Mouse (Mus musculus) kidney, adult 9 months (tissue): ENCODE results near the gene Slc41a3.

Source experiments
- DNase-seq: peaks from one replicate; pipeline ENCODE4 v3.0.0; 2022

Slc41a3 gene

GRCm38 (mm10) chr6:90600351-90600750 is 4.2 kb upstream of the Slc41a3 start:
- no peak for DNase-seq

GRCm38 (mm10) chr6:90601736-90602135 is 2.8 kb upstream of the Slc41a3 start:
- no peak for DNase-seq

- no peak for DNase-seq
Measured at GRCm38 (mm10) chr6:90602304-90602703, 2.2 kb upstream of the Slc41a3 start.

- DNase-seq = no peak
Measured at GRCm38 (mm10) chr6:90603126-90603525, 1.4 kb upstream of the Slc41a3 start.

- DNase-seq = no peak
Measured at GRCm38 (mm10) chr6:90604130-90604529, 395 bp upstream of the Slc41a3 start.

GRCm38 (mm10) chr6:90605298-90605665 is 757 bp downstream of the Slc41a3 start:
- DNase-seq = no peak

- peak; percentile 75 for DNase-seq
Measured at GRCm38 (mm10) chr6:90606538-90606937, 2.0 kb downstream of the Slc41a3 start.

GRCm38 (mm10) chr6:90607196-90607595 is 2.7 kb downstream of the Slc41a3 start:
- DNase-seq = peak; percentile 55

- no peak for DNase-seq
Measured at GRCm38 (mm10) chr6:90608186-90608585, 3.7 kb downstream of the Slc41a3 start.

- no peak for DNase-seq
Measured at GRCm38 (mm10) chr6:90610248-90610647, 5.7 kb downstream of the Slc41a3 start.

- no peak for DNase-seq
Measured at GRCm38 (mm10) chr6:90613277-90613676, 8.8 kb downstream of the Slc41a3 start.

- no peak for DNase-seq
Measured at GRCm38 (mm10) chr6:90615362-90615761, 10.8 kb downstream of the Slc41a3 start.

GRCm38 (mm10) chr6:90615991-90616390 is 11.5 kb downstream of the Slc41a3 start:
- DNase-seq = no peak

GRCm38 (mm10) chr6:90616481-90616880 is 12.0 kb downstream of the Slc41a3 start:
- DNase-seq = no peak

- DNase-seq = no peak
Measured at GRCm38 (mm10) chr6:90618274-90618673, 13.7 kb downstream of the Slc41a3 start.

- DNase-seq = no peak
Measured at GRCm38 (mm10) chr6:90618821-90619636, 14.5 kb downstream of the Slc41a3 start.

- no peak for DNase-seq
Measured at GRCm38 (mm10) chr6:90619936-90620335, 15.4 kb downstream of the Slc41a3 start.

GRCm38 (mm10) chr6:90620791-90621583 is 16.5 kb downstream of the Slc41a3 start:
- DNase-seq = no peak

GRCm38 (mm10) chr6:90621584-90621890 is 17.0 kb downstream of the Slc41a3 start:
- DNase-seq = no peak

GRCm38 (mm10) chr6:90622758-90623455 is 18.4 kb downstream of the Slc41a3 start:
- DNase-seq = no peak

GRCm38 (mm10) chr6:90623456-90623836 is 18.9 kb downstream of the Slc41a3 start:
- DNase-seq = no peak

- DNase-seq = no peak
Measured at GRCm38 (mm10) chr6:90624184-90624583, 19.7 kb downstream of the Slc41a3 start.

GRCm38 (mm10) chr6:90624733-90625132 is 20.2 kb downstream of the Slc41a3 start:
- DNase-seq = no peak
